Mouse (Mus musculus) forebrain, embryonic 13.5 days (tissue): ENCODE results near the gene Ttc13. TPM values are rescaled to one million over a fixed set of nuclear protein-coding genes. Genes with fewer than 3 reads are reported as not detected.

Source experiments
- polyA plus RNA-seq: library from polyadenylated mRNA; unstranded; fragments of >200 nt; fragmentation: Nextera tagmentation; extraction: Ambion mirVana; gene quantifications from 2 replicates; pipeline ENCODE4 v1.2.1, GENCODE M21; 2015

Ttc13 gene
- polyA plus RNA-seq, 1 experiment from 2014 or later = 48.4 TPM

Other genes starting within 250 kb of the Ttc13 start
- gene Cog2, start 201.2 kb downstream of the Ttc13 start, polyA plus RNA-seq = 36.1 and 40.3 TPM in 2 replicates
- gene Agt, start 152.3 kb downstream of the Ttc13 start, polyA plus RNA-seq = 0.21 TPM in 1 of 2 replicates, not detected in the other
- 0.06 TPM in 1 of 2 replicates, not detected in the other for gene Capn9, start 145.9 kb downstream of the Ttc13 start, polyA plus RNA-seq
- 18.0 and 19.2 TPM in 2 replicates for gene 2310022B05Rik, start 58.6 kb downstream of the Ttc13 start, polyA plus RNA-seq
- gene Arv1, start 156 bp upstream of the Ttc13 start, polyA plus RNA-seq = 29.9 and 36.0 TPM in 2 replicates
- gene Fam89a, start 29.8 kb upstream of the Ttc13 start, polyA plus RNA-seq = 0.34 and 0.36 TPM in 2 replicates
- gene Trim67, start 71.1 kb upstream of the Ttc13 start, polyA plus RNA-seq = 9.4 and 9.8 TPM in 2 replicates
- gene Gnpat, start 141.1 kb upstream of the Ttc13 start, polyA plus RNA-seq = 100 and 110 TPM in 2 replicates
- gene 2810004N23Rik, start 141.1 kb upstream of the Ttc13 start, polyA plus RNA-seq = 48.0 and 48.3 TPM in 2 replicates
- 10.3 and 11.1 TPM in 2 replicates for gene Exoc8, start 175.7 kb upstream of the Ttc13 start, polyA plus RNA-seq
- 9.6 and 9.8 TPM in 2 replicates for gene Sprtn, start 175.9 kb upstream of the Ttc13 start, polyA plus RNA-seq
- gene Egln1, start 227.3 kb upstream of the Ttc13 start, polyA plus RNA-seq = 18.0 and 18.7 TPM in 2 replicates